Mouse (Mus musculus) myocyte (in vitro differentiated cells): ENCODE measurements around the gene Dlgap3. TPM values are rescaled to one million over a fixed set of nuclear protein-coding genes. Genes with fewer than 3 reads are reported as not detected.

Experiments
- H3K27me3 ChIP-seq: one replicate; pipeline ENCODE4 v1.6.1; 2011; ENCODE audit not compliant: control insufficient read depth, insufficient read depth, insufficient read length
- H3K36me3 ChIP-seq: one replicate; pipeline ENCODE4 v1.6.1; 2011; ENCODE audit not compliant: control insufficient read depth, insufficient read depth
- H3K4me2 ChIP-seq: one replicate; pipeline ENCODE4 v1.6.1; 2011; ENCODE audit warnings: low read depth, control low read depth
- H3K4me3 ChIP-seq: one replicate; pipeline ENCODE4 v1.5.1; 2011; ENCODE audit warnings: mild to moderate bottlenecking, control low read depth, moderate library complexity
- H3K79me2 ChIP-seq: one replicate; pipeline ENCODE4 v1.6.1; 2011; ENCODE audit not compliant: control insufficient read depth, insufficient read depth
- H3ac ChIP-seq: one replicate; pipeline ENCODE4 v1.6.1; 2011; ENCODE audit not compliant: control insufficient read depth, insufficient read length
- CEBPB ChIP-seq: IDR thresholded peaks from 2 replicates; pipeline ENCODE4 v1.6.1; 2011; ENCODE audit warnings: mild to moderate bottlenecking, moderate library complexity; ENCODE audit not compliant: poor library complexity, insufficient read depth, severe bottlenecking
- E2F4 ChIP-seq: IDR thresholded peaks from one replicate; pipeline ENCODE4 v1.6.1; 2011; ENCODE audit warnings: mild to moderate bottlenecking, control low read depth, moderate library complexity; ENCODE audit not compliant: insufficient read depth
- MAX ChIP-seq: IDR thresholded peaks from one replicate; pipeline ENCODE4 v1.6.1; 2011; ENCODE audit warnings: low read depth, mild to moderate bottlenecking, control low read depth
- MYOD1 ChIP-seq, 3 experiments: IDR thresholded peaks; one replicate each; pipeline ENCODE4 v1.6.1; 2011; ENCODE audit warnings: control low read depth in 2 of 3, low read depth in 2 of 3, mild to moderate bottlenecking in 2 of 3, moderate library complexity in 1 of 3; ENCODE audit not compliant: insufficient read length in 2 of 3, control insufficient read depth in 1 of 3
- MYOG ChIP-seq, 3 experiments: IDR thresholded peaks; one replicate each; pipeline ENCODE4 v1.6.1; 2011; ENCODE audit warnings: control low read depth in 2 of 3, low read depth in 2 of 3, mild to moderate bottlenecking in 2 of 3; ENCODE audit not compliant: insufficient read length in 2 of 3, control insufficient read depth in 1 of 3, insufficient read depth in 1 of 3
- POLR2A ChIP-seq: IDR thresholded peaks from one replicate; pipeline ENCODE4 v1.6.1; 2011; ENCODE audit warnings: low read depth, mild to moderate bottlenecking, control low read depth, moderate library complexity; ENCODE audit not compliant: insufficient read length
- POLR2AphosphoS2 ChIP-seq: IDR thresholded peaks from one replicate; pipeline ENCODE4 v1.6.1; 2011; ENCODE audit warnings: low read depth, control low read depth; ENCODE audit not compliant: insufficient read length
- REST ChIP-seq: IDR thresholded peaks from one replicate; pipeline ENCODE4 v1.6.1; 2011; ENCODE audit warnings: mild to moderate bottlenecking, control low read depth, moderate library complexity; ENCODE audit not compliant: insufficient read depth, insufficient read length
- SRF ChIP-seq: IDR thresholded peaks from one replicate; pipeline ENCODE4 v1.6.1; 2011; ENCODE audit warnings: low read depth; ENCODE audit not compliant: control insufficient read depth, insufficient read length
- TCF12 ChIP-seq: IDR thresholded peaks from one replicate; pipeline ENCODE4 v1.6.1; 2011; ENCODE audit warnings: mild to moderate bottlenecking, control low read depth; ENCODE audit not compliant: poor library complexity, insufficient read depth, severe bottlenecking
- TCF3 ChIP-seq: IDR thresholded peaks from one replicate; pipeline ENCODE4 v1.6.1; 2011; ENCODE audit warnings: low read depth, control low read depth; ENCODE audit not compliant: insufficient read length
- USF1 ChIP-seq: IDR thresholded peaks from one replicate; pipeline ENCODE4 v1.6.1; 2011; ENCODE audit warnings: low read depth, mild to moderate bottlenecking, control low read depth, moderate library complexity
- polyA plus RNA-seq: library from polyadenylated mRNA; unstranded; fragments of >200 nt; fragmentation: generic; extraction: Trizol; gene quantifications from one replicate; pipeline ENCODE4 v1.2.1, GENCODE M21; 2012; ENCODE audit warnings: missing spikeins

The Dlgap3 gene
- polyA plus RNA-seq, 1 experiment, result not detected

GRCm38 (mm10) chr4:127258186-127258897 is 89.3 kb downstream of the Dlgap3 start:
- H3K36me3 ChIP-seq, result no peaks in the 10 kb centered on the region
- H3K4me3 ChIP-seq, result no peak overlapping the region
- no peak overlapping the region for H3K4me2 ChIP-seq
- no peaks in the 10 kb centered on the region for H3K79me2 ChIP-seq
- H3K27me3 ChIP-seq, result peaks cover 43% of the 10 kb centered on the region
- no peak overlapping the region for H3ac ChIP-seq
- TF ChIP-seq TCF3 (no peak), USF1 (no peak), MYOG (IDR thresholded peaks at IDR 0.05; ENCODE audit: control insufficient read depth in 1 of 3, insufficient read depth in 1 of 3, insufficient read length in 2 of 3, low read depth in 2 of 3) (no peak), POLR2A (no peak)

GRCm38 (mm10) chr4:127261601-127262000 is 92.6 kb downstream of the Dlgap3 start:
- Histone ChIP-seq H3K27me3 (peaks cover 38% of the 10 kb centered on the region), H3K4me3 (no peak overlapping the region), H3ac (no peak overlapping the region), H3K79me2 (no peaks in the 10 kb centered on the region), H3K4me2 (no peak overlapping the region), H3K36me3 (no peaks in the 10 kb centered on the region)
- no peak for TF ChIP-seq TCF12
- no peak for TF ChIP-seq SRF
- no peak for TF ChIP-seq MAX
- TF ChIP-seq MYOG (IDR thresholded peaks at IDR 0.05; ENCODE audit: control insufficient read depth in 1 of 3, insufficient read depth in 1 of 3, insufficient read length in 2 of 3, low read depth in 2 of 3), result no peak
- no peak for TF ChIP-seq TCF3
- no peak for TF ChIP-seq CEBPB
- TF ChIP-seq MYOD1 (IDR thresholded peaks at IDR 0.05; ENCODE audit: control insufficient read depth in 1 of 3, insufficient read length in 2 of 3, low read depth in 2 of 3), result no peak
- no peak for TF ChIP-seq USF1
- no peak for TF ChIP-seq POLR2A
- no peak for TF ChIP-seq E2F4
- no peak for TF ChIP-seq REST
- TF ChIP-seq POLR2AphosphoS2, result no peak

GRCm38 (mm10) chr4:127263438-127264182 is 94.6 kb downstream of the Dlgap3 start:
- Histone ChIP-seq H3ac (no peak overlapping the region), H3K4me3 (no peak overlapping the region), H3K36me3 (no peaks in the 10 kb centered on the region), H3K4me2 (no peak overlapping the region), H3K27me3 (peaks cover 39% of the 10 kb centered on the region), H3K79me2 (no peaks in the 10 kb centered on the region)
- no peak for TF ChIP-seq POLR2A
- TF ChIP-seq MYOG (IDR thresholded peaks at IDR 0.05; ENCODE audit: control insufficient read depth in 1 of 3, insufficient read depth in 1 of 3, insufficient read length in 2 of 3, low read depth in 2 of 3), result no peak
- no peak for TF ChIP-seq USF1

DNA sequence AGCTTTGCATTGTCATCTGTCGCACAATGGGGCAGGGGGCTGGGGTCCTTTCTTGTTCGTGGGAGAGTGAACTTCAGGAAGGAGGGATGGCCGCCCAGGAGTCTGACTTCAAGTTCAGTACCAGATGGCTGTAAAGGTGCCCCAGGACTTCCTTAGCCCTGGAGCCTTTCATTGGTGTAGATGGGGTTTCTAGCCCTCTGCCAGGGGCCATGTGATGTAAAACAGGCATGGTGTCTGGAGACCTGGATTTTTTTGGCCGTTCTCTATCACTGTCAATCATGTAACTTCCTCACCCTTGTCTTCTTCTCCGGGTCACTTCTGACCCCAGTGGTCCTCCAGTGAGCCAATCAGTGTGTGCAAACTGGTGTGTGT is 95.2 kb downstream of the Dlgap3 start:
- H3ac ChIP-seq, result no peak overlapping the region
- no peaks in the 10 kb centered on the region for H3K79me2 ChIP-seq
- no peak overlapping the region for H3K4me2 ChIP-seq
- H3K27me3 ChIP-seq, result peaks cover 39% of the 10 kb centered on the region
- H3K4me3 ChIP-seq, result no peak overlapping the region
- H3K36me3 ChIP-seq, result no peaks in the 10 kb centered on the region
- no peak for TF ChIP-seq TCF3
- no peak for TF ChIP-seq E2F4
- no peak for TF ChIP-seq USF1
- TF ChIP-seq MYOD1 (IDR thresholded peaks at IDR 0.05; ENCODE audit: control insufficient read depth in 1 of 3, insufficient read length in 2 of 3, low read depth in 2 of 3), result no peak
- no peak for TF ChIP-seq MYOG (IDR thresholded peaks at IDR 0.05; ENCODE audit: control insufficient read depth in 1 of 3, insufficient read depth in 1 of 3, insufficient read length in 2 of 3, low read depth in 2 of 3)
- TF ChIP-seq CEBPB, result no peak
- no peak for TF ChIP-seq SRF
- TF ChIP-seq MAX, result no peak
- no peak for TF ChIP-seq REST
- TF ChIP-seq TCF12, result no peak

GRCm38 (mm10) chr4:127278451-127279001 is 109.5 kb downstream of the Dlgap3 start:
- Histone ChIP-seq H3K36me3 (no peaks in the 10 kb centered on the region), H3K4me2 (no peak overlapping the region), H3ac (no peak overlapping the region), H3K4me3 (no peak overlapping the region), H3K27me3 (peaks cover 33% of the 10 kb centered on the region), H3K79me2 (no peaks in the 10 kb centered on the region)
- TF ChIP-seq REST (no peak), MYOG (IDR thresholded peaks at IDR 0.05; ENCODE audit: control insufficient read depth in 1 of 3, insufficient read depth in 1 of 3, insufficient read length in 2 of 3, low read depth in 2 of 3) (no peak), TCF3 (no peak)
